Mouse (Mus musculus) liver, embryonic 16.5 days (tissue): ENCODE data around the gene Ciz1. TPM values are rescaled to one million over a fixed set of nuclear protein-coding genes. Genes with fewer than 3 reads are reported as not detected.

ENCODE experiments used
- ATAC-seq: fragments of 200-750 bp; cut with Nextera tagmentation; 2 replicates; pipeline ENCODE4 v1.8.0; 2017; ENCODE audit warnings: low read depth, mild to moderate bottlenecking, moderate number of reproducible peaks, moderate library complexity
- H3K27ac ChIP-seq: fragments of 300-500 bp; sonication (generic); 2 replicates; pipeline ENCODE4 v1.5.1; 2014; ENCODE audit warnings: mild to moderate bottlenecking, low read length
- H3K27me3 ChIP-seq: fragments of 300-500 bp; sonication (generic); 2 replicates; pipeline ENCODE4 v1.6.1; 2014; ENCODE audit warnings: low read depth, low read length, mixed read lengths; ENCODE audit not compliant: control insufficient read depth, insufficient read depth
- H3K36me3 ChIP-seq: fragments of 300-500 bp; sonication (generic); 2 replicates; pipeline ENCODE4 v1.6.1; 2014; ENCODE audit warnings: mild to moderate bottlenecking; ENCODE audit not compliant: control insufficient read depth, insufficient read depth
- H3K4me1 ChIP-seq: fragments of 300-500 bp; sonication (generic); 2 replicates; pipeline ENCODE4 v1.6.1; 2014; ENCODE audit warnings: low read depth, low read length, mixed read lengths; ENCODE audit not compliant: control insufficient read depth
- H3K4me2 ChIP-seq: fragments of 300-500 bp; sonication (generic); 2 replicates; pipeline ENCODE4 v1.6.1; 2014; ENCODE audit warnings: low read depth, low read length, mixed read lengths
- H3K4me3 ChIP-seq: fragments of 300-500 bp; sonication (generic); 2 replicates; pipeline ENCODE4 v1.5.1; 2014; ENCODE audit warnings: low read depth, mild to moderate bottlenecking, low read length
- H3K9ac ChIP-seq: fragments of 300-500 bp; sonication (generic); 2 replicates; pipeline ENCODE4 v1.6.1; 2014; ENCODE audit warnings: low read depth, low read length
- H3K9me3 ChIP-seq: fragments of 300-500 bp; sonication (generic); replicated peaks from 2 replicates; pipeline ENCODE4 v1.6.1; 2016; ENCODE audit warnings: low read length; ENCODE audit not compliant: control insufficient read depth
- WGBS: fragments of 180-500 bp; shearing (Covaris S2); extraction: QIAGEN DNeasy Blood & Tissue Kit; methylation state at CpG from one replicate; pipeline ENCODE4 v1.1.7; 2014; ENCODE audit not compliant: insufficient replicate concordance; 5-methylcytosine and 5-hydroxymethylcytosine counted together
- polyA plus RNA-seq: library from polyadenylated mRNA; unstranded; fragments of >200 nt; fragmentation: Nextera tagmentation; extraction: Ambion mirVana; gene quantifications from 2 replicates; pipeline ENCODE4 v1.2.1, GENCODE M21; 2015

Gene Ciz1
- polyA plus RNA-seq, 1 experiment from 2014 or later: 18.8 TPM

GRCm38 (mm10) chr2:32310096-32310845 is 41.9 kb upstream of the Ciz1 start:
- Histone ChIP-seq H3K4me2 (no peak overlapping the region), H3K9me3 (no peaks in the 10 kb centered on the region), H3K4me1 (peaks cover 13% of the 10 kb centered on the region), H3K9ac (no peak overlapping the region), H3K27ac (no peak overlapping the region), H3K36me3 (peaks cover 11% of the 10 kb centered on the region), H3K27me3 (peaks cover 24% of the 10 kb centered on the region), H3K4me3 (no peak overlapping the region)
- WGBS: 74% methylated on average over 18 of the region's 18 CpGs
- ATAC-seq: no peak

DNA sequence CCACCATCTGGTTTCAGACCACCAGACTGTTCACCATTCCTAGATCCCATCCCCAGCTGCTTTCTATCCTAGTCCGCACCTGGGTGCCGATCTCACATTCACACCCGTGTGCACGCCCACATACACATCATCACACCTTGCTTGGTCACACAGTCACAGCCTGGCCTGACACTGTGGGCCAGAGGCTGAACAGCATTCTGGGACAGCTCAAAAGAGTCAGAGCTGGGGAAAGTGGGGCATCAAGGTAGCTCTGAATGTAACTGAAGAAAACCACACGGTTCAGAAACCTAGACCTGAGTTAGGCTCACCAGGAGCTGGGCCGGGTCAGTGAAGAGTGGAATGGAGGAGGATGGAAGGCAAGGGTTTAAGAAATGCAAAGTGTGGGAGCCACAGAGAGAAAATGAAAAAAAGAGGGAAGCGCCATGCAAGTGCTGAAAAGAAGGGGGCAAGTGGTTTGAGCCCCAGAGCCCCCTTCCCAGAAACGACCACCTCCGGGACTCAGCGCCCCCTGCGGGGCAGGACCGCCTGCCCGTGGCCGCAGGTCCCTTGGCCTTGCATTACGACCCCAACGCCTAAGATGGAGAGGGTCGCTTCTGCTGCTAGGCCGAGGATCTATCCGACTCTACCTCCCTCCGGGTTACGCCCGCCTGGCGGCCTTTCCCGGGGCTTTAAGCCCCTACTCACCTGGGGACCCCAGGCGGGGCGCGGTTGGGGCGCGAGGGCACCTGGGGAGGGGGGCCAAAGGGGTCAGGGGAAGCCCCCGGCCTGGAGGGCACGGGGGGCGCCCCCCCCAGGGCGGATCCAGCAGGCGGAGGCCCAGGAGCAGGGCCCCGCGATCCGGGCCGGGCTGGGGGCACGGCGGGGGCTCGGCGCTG is 40.4 kb upstream of the Ciz1 start:
- 10% methylated on average over 39 of the region's 42 CpGs for WGBS
- H3K27me3 ChIP-seq: peaks cover 33% of the 10 kb centered on the region
- H3K4me2 ChIP-seq: peak overlapping the region; percentile 95
- H3K4me3 ChIP-seq: peak overlapping the region; percentile 60
- no peak for ATAC-seq
- peaks cover 13% of the 10 kb centered on the region for H3K4me1 ChIP-seq
- no peaks in the 10 kb centered on the region for H3K9me3 ChIP-seq
- H3K36me3 ChIP-seq: peaks cover 3% of the 10 kb centered on the region; the same call in 1 of the 2 replicates
- H3K27ac ChIP-seq: no peak overlapping the region
- H3K9ac ChIP-seq: peak overlapping the region; percentile 49

- Histone ChIP-seq H3K27ac (no peak overlapping the region), H3K9me3 (no peaks in the 10 kb centered on the region), H3K4me2 (peak overlapping the region; percentile 95), H3K4me3 (peak overlapping the region; percentile 60), H3K36me3 (no peaks in the 10 kb centered on the region; the same call in 1 of the 2 replicates), H3K4me1 (peaks cover 13% of the 10 kb centered on the region), H3K9ac (peak overlapping the region; percentile 49), H3K27me3 (peaks cover 39% of the 10 kb centered on the region)
- peak; percentile 86 for ATAC-seq
- WGBS: 1% methylated on average over 56 of the region's 56 CpGs
Observed at GRCm38 (mm10) chr2:32312318-32312964, 39.7 kb upstream of the Ciz1 start.

GRCm38 (mm10) chr2:32314831-32315230 is 37.3 kb upstream of the Ciz1 start:
- H3K27ac ChIP-seq: no peak overlapping the region
- H3K9ac ChIP-seq: no peak overlapping the region
- H3K9me3 ChIP-seq: no peaks in the 10 kb centered on the region

GRCm38 (mm10) chr2:32315751-32316150 is 36.4 kb upstream of the Ciz1 start:
- ATAC-seq: no peak
- H3K27me3 ChIP-seq: peaks cover 55% of the 10 kb centered on the region

More at GRCm38 (mm10) chr2:32314831-32315230, 37.3 kb upstream of the Ciz1 start:
- Histone ChIP-seq H3K4me2 (no peak overlapping the region), H3K4me3 (no peak overlapping the region), H3K4me1 (peaks cover 13% of the 10 kb centered on the region), H3K27me3 (peaks cover 55% of the 10 kb centered on the region), H3K36me3 (no peaks in the 10 kb centered on the region)
- ATAC-seq: no peak
- 82% methylated on average over 14 of the region's 14 CpGs for WGBS

GRCm38 (mm10) chr2:32316887-32317656 is 35.1 kb upstream of the Ciz1 start:
- H3K27me3 ChIP-seq: peaks cover 43% of the 10 kb centered on the region
- H3K9ac ChIP-seq: no peak overlapping the region
- H3K4me1 ChIP-seq: peaks cover 4% of the 10 kb centered on the region
- H3K27ac ChIP-seq: no peak overlapping the region
- WGBS: 67% methylated on average over 20 of the region's 20 CpGs
- H3K4me2 ChIP-seq: no peak overlapping the region
- H3K4me3 ChIP-seq: no peak overlapping the region
- no peak for ATAC-seq
- H3K9me3 ChIP-seq: no peaks in the 10 kb centered on the region
- H3K36me3 ChIP-seq: no peaks in the 10 kb centered on the region

More at GRCm38 (mm10) chr2:32315751-32316150, 36.4 kb upstream of the Ciz1 start:
- Histone ChIP-seq H3K4me3 (no peak overlapping the region), H3K4me1 (peaks cover 13% of the 10 kb centered on the region), H3K9ac (no peak overlapping the region), H3K4me2 (no peak overlapping the region), H3K27ac (no peak overlapping the region), H3K36me3 (no peaks in the 10 kb centered on the region), H3K9me3 (no peaks in the 10 kb centered on the region)
- WGBS: 42% methylated on average over 8 of the region's 8 CpGs

DNA sequence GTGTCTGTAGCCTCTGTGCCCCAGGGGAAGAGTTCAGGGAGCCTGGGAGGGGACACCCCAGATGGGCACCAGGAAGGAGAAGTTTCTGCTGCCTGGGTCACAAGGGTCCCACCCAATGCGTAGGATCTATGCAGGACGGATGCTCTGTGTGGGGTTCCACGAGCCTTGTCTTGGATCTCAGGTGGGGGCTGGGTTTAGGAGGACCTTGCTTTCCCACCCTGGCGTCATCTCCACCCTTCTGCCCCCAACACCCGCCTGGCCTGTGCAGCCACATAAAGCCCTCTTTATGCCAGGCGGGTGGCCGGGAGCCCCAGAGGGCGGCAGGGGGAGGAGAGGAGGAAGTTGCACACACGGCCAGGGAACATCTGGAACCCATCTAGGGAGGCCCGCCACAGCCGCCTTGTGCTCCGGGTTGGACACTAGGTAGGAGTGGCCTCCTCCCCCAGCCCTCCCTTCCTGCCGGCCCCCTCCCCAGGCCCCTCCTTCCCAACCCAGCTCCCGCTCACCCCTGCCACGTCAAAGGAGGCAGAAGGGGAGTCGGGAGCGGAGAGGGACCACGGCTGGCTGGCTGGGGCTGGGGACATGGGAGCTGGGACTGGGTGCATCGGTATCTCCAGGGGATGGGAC is 34.2 kb upstream of the Ciz1 start:
- ATAC-seq: peak; percentile 40; the same call in 1 of the 2 replicates

More for the DNA sequence above, 34.2 kb upstream of the Ciz1 start:
- peak overlapping the region; percentile 15; the same call in 1 of the 2 replicates for H3K4me3 ChIP-seq
- H3K36me3 ChIP-seq: no peaks in the 10 kb centered on the region
- 15% methylated on average over 19 of the region's 19 CpGs for WGBS
- no peaks in the 10 kb centered on the region for H3K9me3 ChIP-seq
- no peaks in the 10 kb centered on the region for H3K4me1 ChIP-seq
- peak overlapping the region; percentile 34; the same call in 1 of the 2 replicates for H3K4me2 ChIP-seq
- no peak overlapping the region for H3K27ac ChIP-seq
- H3K9ac ChIP-seq: no peak overlapping the region
- H3K27me3 ChIP-seq: peaks cover 35% of the 10 kb centered on the region
